Mouse (Mus musculus): ENCODE data around the gene Ciao1. TPM values are rescaled to one million over a fixed set of nuclear protein-coding genes. Genes with fewer than 3 reads are reported as not detected.
"Not testable (repeated sequence)": the region's sequence is repeated elsewhere in the genome, so short reads cannot be mapped to it uniquely, and the experiment has no call there.

Ciao1 gene
- polyA plus RNA-seq, 1 experiment, result 53.9 TPM

GRCm38 (mm10) chr2:127206916-127207315 lies 40.7 kb downstream of the Ciao1 start:
- H3K36me3 ChIP-seq (ENCODE audit: control insufficient read depth, insufficient read depth), result peaks cover 17% of the 10 kb centered on the region
- H3ac ChIP-seq (ENCODE audit: control insufficient read depth, insufficient read length), result no peak overlapping the region
- H3K4me3 ChIP-seq, result no peak overlapping the region
- no peaks in the 10 kb centered on the region for H3K27me3 ChIP-seq (ENCODE audit: control insufficient read depth, insufficient read depth, insufficient read length)
- H3K79me2 ChIP-seq (ENCODE audit: control insufficient read depth, insufficient read depth), result peaks cover 12% of the 10 kb centered on the region
- TF ChIP-seq TCF12 (IDR thresholded peaks at IDR 0.05; ENCODE audit: insufficient read depth, poor library complexity, severe bottlenecking) (no peak), SRF (IDR thresholded peaks at IDR 0.05; ENCODE audit: control insufficient read depth, insufficient read length, low read depth) (no peak), MYOD1 (IDR thresholded peaks at IDR 0.05; ENCODE audit: control insufficient read depth in 1 of 3, insufficient read length in 2 of 3, low read depth in 2 of 3) (no peak), CEBPB (IDR thresholded peaks at IDR 0.05; ENCODE audit: insufficient read depth, poor library complexity, severe bottlenecking) (no peak), E2F4 (IDR thresholded peaks at IDR 0.05; ENCODE audit: insufficient read depth) (no peak), MYOG (IDR thresholded peaks at IDR 0.05; ENCODE audit: control insufficient read depth in 1 of 3, insufficient read depth in 1 of 3, insufficient read length in 2 of 3, low read depth in 2 of 3) (no peak), REST (IDR thresholded peaks at IDR 0.05; ENCODE audit: insufficient read depth, insufficient read length) (no peak), POLR2AphosphoS2 (IDR thresholded peaks at IDR 0.05; ENCODE audit: insufficient read length, low read depth) (no peak)
- H3K4me2 ChIP-seq (ENCODE audit: low read depth), result peak overlapping the region; percentile 87

GRCm38 (mm10) chr2:127205936-127206335 lies 41.7 kb downstream of the Ciao1 start:
- H3K27me3 ChIP-seq (ENCODE audit: control insufficient read depth, insufficient read depth, insufficient read length); H3K4me3 ChIP-seq; H3ac ChIP-seq (ENCODE audit: control insufficient read depth, insufficient read length); H3K4me2 ChIP-seq (ENCODE audit: low read depth); H3K36me3 ChIP-seq (ENCODE audit: control insufficient read depth, insufficient read depth): not testable (repeated sequence)
- peaks cover 12% of the 10 kb centered on the region for H3K79me2 ChIP-seq (ENCODE audit: control insufficient read depth, insufficient read depth)

- TF ChIP-seq MAX (IDR thresholded peaks at IDR 0.05; ENCODE audit: low read depth), result no peak
- TF ChIP-seq TCF12 (IDR thresholded peaks at IDR 0.05; ENCODE audit: insufficient read depth, poor library complexity, severe bottlenecking), result no peak
- no peak for TF ChIP-seq USF1 (IDR thresholded peaks at IDR 0.05; ENCODE audit: low read depth)
- TF ChIP-seq MYOD1 (IDR thresholded peaks at IDR 0.05; ENCODE audit: control insufficient read depth in 1 of 3, insufficient read length in 2 of 3, low read depth in 2 of 3), result no peak
- no peak for TF ChIP-seq POLR2A (IDR thresholded peaks at IDR 0.05; ENCODE audit: insufficient read length, low read depth)
- TF ChIP-seq MYOG (IDR thresholded peaks at IDR 0.05; ENCODE audit: control insufficient read depth in 1 of 3, insufficient read depth in 1 of 3, insufficient read length in 2 of 3, low read depth in 2 of 3), result no peak
- no peak for TF ChIP-seq POLR2AphosphoS2 (IDR thresholded peaks at IDR 0.05; ENCODE audit: insufficient read length, low read depth)
- no peak for TF ChIP-seq SRF (IDR thresholded peaks at IDR 0.05; ENCODE audit: control insufficient read depth, insufficient read length, low read depth)
- TF ChIP-seq REST (IDR thresholded peaks at IDR 0.05; ENCODE audit: insufficient read depth, insufficient read length), result no peak
- no peak for TF ChIP-seq TCF3 (IDR thresholded peaks at IDR 0.05; ENCODE audit: insufficient read length, low read depth)
- TF ChIP-seq CEBPB (IDR thresholded peaks at IDR 0.05; ENCODE audit: insufficient read depth, poor library complexity, severe bottlenecking), result no peak
- no peak for TF ChIP-seq E2F4 (IDR thresholded peaks at IDR 0.05; ENCODE audit: insufficient read depth)
- Histone ChIP-seq H3K79me2 (ENCODE audit: control insufficient read depth, insufficient read depth) (peaks cover 12% of the 10 kb centered on the region), H3K36me3 (ENCODE audit: control insufficient read depth, insufficient read depth) (no peaks in the 10 kb centered on the region), H3K4me3 (no peak overlapping the region), H3ac (ENCODE audit: control insufficient read depth, insufficient read length) (no peak overlapping the region), H3K27me3 (ENCODE audit: control insufficient read depth, insufficient read depth, insufficient read length) (no peaks in the 10 kb centered on the region), H3K4me2 (ENCODE audit: low read depth) (no peak overlapping the region)
These were observed 42.7 kb downstream of the Ciao1 start for GRCm38 (mm10) chr2:127204932-127205331.

Other genes starting within 250 kb of the Ciao1 start
- 2.3 TPM for gene Ap4e1, start 239.1 kb downstream of the Ciao1 start, polyA plus RNA-seq (2012; fragmentation: generic; extraction: Trizol)
- 17.3 TPM for gene Blvra, start 177.2 kb downstream of the Ciao1 start, polyA plus RNA-seq (2012; fragmentation: generic; extraction: Trizol)
- gene Ncaph, start 113.9 kb downstream of the Ciao1 start, polyA plus RNA-seq (2012; fragmentation: generic; extraction: Trizol), result 14.2 TPM
- 1.2 TPM for gene Itpripl1, start 104.4 kb downstream of the Ciao1 start, polyA plus RNA-seq (2012; fragmentation: generic; extraction: Trizol)
- 1.1 TPM for gene 1810024B03Rik, start 39.5 kb downstream of the Ciao1 start, polyA plus RNA-seq (2012; fragmentation: generic; extraction: Trizol)
- 41.2 TPM for gene Snrnp200, start 39.4 kb downstream of the Ciao1 start, polyA plus RNA-seq (2012; fragmentation: generic; extraction: Trizol)
- 23.0 TPM for gene Tmem127, start 92 bp upstream of the Ciao1 start, polyA plus RNA-seq (2012; fragmentation: generic; extraction: Trizol)
- gene Stard7, start 22.4 kb upstream of the Ciao1 start, polyA plus RNA-seq (2012; fragmentation: generic; extraction: Trizol), result 25.9 TPM
- gene Dusp2, start 88.3 kb upstream of the Ciao1 start, polyA plus RNA-seq (2012; fragmentation: generic; extraction: Trizol), result 4.5 TPM
- gene Astl, start 90.8 kb upstream of the Ciao1 start, polyA plus RNA-seq (2012; fragmentation: generic; extraction: Trizol), result 0.01 TPM
- gene Adra2b, start 115.4 kb upstream of the Ciao1 start, polyA plus RNA-seq (2012; fragmentation: generic; extraction: Trizol), result not detected
- gene Gpat2, start 177.4 kb upstream of the Ciao1 start, polyA plus RNA-seq (2012; fragmentation: generic; extraction: Trizol), result not detected
- gene Fahd2a, start 196.7 kb upstream of the Ciao1 start, polyA plus RNA-seq (2012; fragmentation: generic; extraction: Trizol), result 5.9 TPM